Mouse (Mus musculus) ES-E14 (cell line): ENCODE measurements at regions not wholly inside any gene's neighbourhood (a gene's known extent, or its start where the extent isn't known, plus 50 kb on each side); places are given as distances from the start of the nearest gene placed in this dataset.
A peak's percentile ranks its signal among the peaks of the same experiment; 100 is the strongest.

Experiments used
- DNase-seq: peaks from one replicate; pipeline ENCODE4 v3.0.0-alpha.2; 2013; ENCODE audit warnings: low read depth, low spot score
- H3K27ac ChIP-seq: 2 replicates; pipeline ENCODE4 v1.5.1; 2012; ENCODE audit warnings: low read depth, mild to moderate bottlenecking, low read length, moderate library complexity, mixed read lengths; ENCODE audit not compliant: poor library complexity, insufficient read depth, severe bottlenecking
- H3K36me3 ChIP-seq: 2 replicates; pipeline ENCODE4 v1.6.1; 2012; ENCODE audit warnings: mild to moderate bottlenecking, low read length, moderate library complexity, mixed read lengths; ENCODE audit not compliant: control insufficient read depth, poor library complexity, insufficient read depth, severe bottlenecking
- H3K4me1 ChIP-seq, 2 experiments: fragments of 150-350 bp in 1 of 2; sonication (generic) in 1 of 2; 2 replicates each; pipeline ENCODE4 v1.6.1; 2012; ENCODE audit warnings: low read length in 2 of 2, mild to moderate bottlenecking in 1 of 2, mixed read lengths in 1 of 2; ENCODE audit not compliant: control insufficient read depth in 2 of 2, insufficient read depth in 2 of 2, poor library complexity in 1 of 2
- H3K4me3 ChIP-seq, 2 experiments: fragments of 150-350 bp in 1 of 2; sonication (generic) in 1 of 2; 2 replicates each; pipeline ENCODE4 v1.5.1; 2012; ENCODE audit warnings: low read length in 2 of 2, low read depth in 1 of 2, mild to moderate bottlenecking in 1 of 2, mixed read lengths in 1 of 2; ENCODE audit not compliant: insufficient read depth in 1 of 2, poor library complexity in 1 of 2, severe bottlenecking in 1 of 2
- H3K9ac ChIP-seq: 2 replicates; pipeline ENCODE4 v1.6.1; 2012; ENCODE audit warnings: low read depth, mild to moderate bottlenecking, low read length, mixed read lengths; ENCODE audit not compliant: poor library complexity, insufficient read depth, severe bottlenecking
- H3K9me3 ChIP-seq: fragments of 150-350 bp; sonication (generic); 2 replicates; pipeline ENCODE4 v1.6.1; 2012; ENCODE audit warnings: low read depth, mild to moderate bottlenecking, low read length; ENCODE audit not compliant: control insufficient read depth, insufficient read depth
- CHD2 ChIP-seq: IDR thresholded peaks from 2 replicates; pipeline ENCODE4 v1.6.1; 2014; ENCODE audit warnings: mild to moderate bottlenecking, low read depth, low read length, inconsistent platforms
- HCFC1 ChIP-seq: IDR thresholded peaks from 2 replicates; pipeline ENCODE4 v1.6.1; 2012; ENCODE audit warnings: low read length, inconsistent platforms, borderline replicate concordance; ENCODE audit not compliant: insufficient read depth
- MAFK ChIP-seq: IDR thresholded peaks from 2 replicates; pipeline ENCODE4 v1.6.1; 2014; ENCODE audit warnings: mild to moderate bottlenecking, low read depth, low read length, inconsistent platforms; ENCODE audit not compliant: insufficient read depth
- ZC3H11A ChIP-seq: IDR thresholded peaks from 2 replicates; pipeline ENCODE4 v1.6.1; 2012; ENCODE audit warnings: low read depth, mild to moderate bottlenecking, inconsistent platforms, low read length, borderline replicate concordance
- ZNF384 ChIP-seq: IDR thresholded peaks from 2 replicates; pipeline ENCODE4 v1.6.1; 2012; ENCODE audit warnings: low read depth, low read length, inconsistent platforms
- in situ Hi-C, 2 experiments: fragments of 600-800 bp; cut with MboI; formaldehyde crosslinking; loops; one replicate each; pipeline ENCODE4 v1.15.1; 2025; ENCODE audit warnings: low sequenced_read_pairs in 2 of 2, inconsistent platforms in 1 of 2; ENCODE audit not compliant: unreplicated experiment in 2 of 2

- in situ Hi-C loops = loop anchor here in 1 of 2 experiments (25.0 kb wide), 1 partner anchor 858 kb away; no protein-coding TSS in a partner anchor
- Histone ChIP-seq H3K27ac (no peak overlapping the region), H3K36me3 (no peaks in the 10 kb centered on the region), H3K9me3 (no peaks in the 10 kb centered on the region), H3K4me3 (no peak overlapping the region), H3K4me1 (peaks cover 0 to 3% of the 10 kb centered on the region in 2 experiments; a peak in 2 of 4 replicates), H3K9ac (no peak overlapping the region)
- no peak for DNase-seq
- TF ChIP-seq CHD2 (no peak), ZNF384 (peak; percentile 56; the same call in 1 of the 2 replicates)
Observed at GRCm38 (mm10) chr2:106195170-106195569, 191.8 kb upstream of the Dnajc24 start.

GRCm38 (mm10) chr2:106194369-106195023 is 191.1 kb upstream of the Dnajc24 start:
- Histone ChIP-seq H3K9me3 (no peaks in the 10 kb centered on the region), H3K4me3 (no peak overlapping the region), H3K4me1 (peaks cover 0 to 3% of the 10 kb centered on the region in 2 experiments; a peak in 2 of 4 replicates), H3K27ac (no peak overlapping the region), H3K36me3 (no peaks in the 10 kb centered on the region), H3K9ac (no peak overlapping the region)
- in situ Hi-C loops = loop anchor here in 1 of 2 experiments (25.0 kb wide), 1 partner anchor 857 kb away; no protein-coding TSS in a partner anchor
- TF ChIP-seq HCFC1 = no peak
- no peak for TF ChIP-seq CHD2
- TF ChIP-seq MAFK = no peak
- peak; percentile 88 for TF ChIP-seq ZC3H11A
- peak; percentile 65 for DNase-seq

GRCm38 (mm10) chr2:106193889-106194347 is 190.6 kb upstream of the Dnajc24 start:
- H3K9ac ChIP-seq = no peak overlapping the region

GRCm38 (mm10) chr2:106190579-106191322 is 187.4 kb upstream of the Dnajc24 start:
- TF ChIP-seq ZC3H11A (no peak), CHD2 (no peak)
- Histone ChIP-seq H3K9me3 (no peaks in the 10 kb centered on the region), H3K27ac (no peak overlapping the region), H3K36me3 (no peaks in the 10 kb centered on the region), H3K9ac (no peak overlapping the region), H3K4me1 (peaks cover 0 to 3% of the 10 kb centered on the region in 2 experiments; a peak in 2 of 4 replicates), H3K4me3 (no peak overlapping the region)
- no peak for DNase-seq
- in situ Hi-C loops = loop anchor here in 1 of 2 experiments (25.0 kb wide), 1 partner anchor 853 kb away; no protein-coding TSS in a partner anchor

More at GRCm38 (mm10) chr2:106193889-106194347, 190.6 kb upstream of the Dnajc24 start:
- DNase-seq = no peak
- Histone ChIP-seq H3K27ac (no peak overlapping the region), H3K4me3 (no peak overlapping the region), H3K36me3 (no peaks in the 10 kb centered on the region), H3K4me1 (peaks cover 0 to 3% of the 10 kb centered on the region in 2 experiments; a peak in 2 of 4 replicates), H3K9me3 (no peaks in the 10 kb centered on the region)
- TF ChIP-seq HCFC1 = no peak
- no peak for TF ChIP-seq ZC3H11A
- no peak for TF ChIP-seq ZNF384
- TF ChIP-seq MAFK = no peak
- no peak for TF ChIP-seq CHD2
- in situ Hi-C loops = loop anchor here in 1 of 2 experiments (25.0 kb wide), 1 partner anchor 857 kb away; no protein-coding TSS in a partner anchor
